Mouse (Mus musculus) liver, postnatal 0 days (tissue): ENCODE results near the gene Rps15.

Experiments
- CTCF ChIP-seq: sonication (generic); IDR thresholded peaks from 2 replicates; pipeline ENCODE4 v1.5.1; 2016; ENCODE audit warnings: antibody characterized with exemption, low read depth
- EP300 ChIP-seq: IDR thresholded peaks from 2 replicates; pipeline ENCODE4 v1.6.1; 2016; ENCODE audit warnings: antibody characterized with exemption, low read depth, mild to moderate bottlenecking

- TF ChIP-seq EP300: no peak
- no peak for TF ChIP-seq CTCF
These were observed 24.1 kb downstream of the Rps15 start for GRCm38 (mm10) chr10:80316359-80316781.
